Mouse (Mus musculus) stomach, postnatal 0 days (tissue): ENCODE measurements around the gene Cdk5rap3. TPM values are rescaled to one million over a fixed set of nuclear protein-coding genes. Genes with fewer than 3 reads are reported as not detected.
A peak's percentile ranks its signal among the peaks of the same experiment; 100 is the strongest.

ENCODE experiments used
- ATAC-seq: fragments of 200-750 bp; cut with Nextera tagmentation; 2 replicates; pipeline ENCODE4 v1.8.0; 2017; ENCODE audit not compliant: low FRiP score, low TSS enrichment
- DNase-seq: peaks from one replicate; pipeline ENCODE4 v3.0.0-alpha.2; 2016; ENCODE audit warnings: low spot score
- H3K27ac ChIP-seq: fragments of 300-500 bp; sonication (generic); replicated peaks from 2 replicates; pipeline ENCODE4 v1.5.1; 2014; ENCODE audit warnings: mild to moderate bottlenecking, control low read depth
- H3K27me3 ChIP-seq: fragments of 300-500 bp; sonication (generic); 2 replicates; pipeline ENCODE4 v1.6.1; 2014; ENCODE audit warnings: low read length; ENCODE audit not compliant: control insufficient read depth, insufficient read depth
- H3K36me3 ChIP-seq: fragments of 300-500 bp; sonication (generic); 2 replicates; pipeline ENCODE4 v1.6.1; 2014; ENCODE audit warnings: low read length, mixed read lengths; ENCODE audit not compliant: control insufficient read depth, insufficient read depth
- H3K4me1 ChIP-seq: fragments of 300-500 bp; sonication (generic); replicated peaks from 2 replicates; pipeline ENCODE4 v1.6.1; 2014; ENCODE audit warnings: antibody characterized with exemption; ENCODE audit not compliant: control insufficient read depth, insufficient read depth
- H3K4me2 ChIP-seq: fragments of 300-500 bp; sonication (generic); replicated peaks from 2 replicates; pipeline ENCODE4 v1.6.1; 2014; ENCODE audit warnings: low read depth, mild to moderate bottlenecking, control low read depth, moderate library complexity
- H3K4me3 ChIP-seq: fragments of 300-500 bp; sonication (generic); 2 replicates; pipeline ENCODE4 v1.5.1; 2014; ENCODE audit warnings: low read depth, low read length, control low read depth
- H3K9ac ChIP-seq: fragments of 300-500 bp; sonication (generic); 2 replicates; pipeline ENCODE4 v1.6.1; 2014; ENCODE audit warnings: mild to moderate bottlenecking, low read length, control low read depth, mixed read lengths
- H3K9me3 ChIP-seq: fragments of 300-500 bp; sonication (generic); 2 replicates; pipeline ENCODE4 v1.6.1; 2016; ENCODE audit warnings: low read length; ENCODE audit not compliant: control insufficient read depth
- CTCF ChIP-seq: IDR thresholded peaks from 2 replicates; pipeline ENCODE4 v1.5.1; 2016; ENCODE audit warnings: antibody characterized with exemption, low read depth, mild to moderate bottlenecking, moderate library complexity
- EP300 ChIP-seq: optimal IDR thresholded peaks from 2 replicates; pipeline ENCODE3; 2016; ENCODE audit warnings: antibody characterized with exemption
- WGBS: fragments of 180-500 bp; shearing (Covaris S2); extraction: QIAGEN DNeasy Blood & Tissue Kit; methylation state at CpG from one replicate; pipeline ENCODE4 v1.1.7; 2014; 5-methylcytosine and 5-hydroxymethylcytosine counted together
- polyA plus RNA-seq: library from polyadenylated mRNA; unstranded; fragments of >200 nt; fragmentation: Nextera tagmentation; extraction: Ambion mirVana; gene quantifications from 2 replicates; pipeline ENCODE4 v1.2.1, GENCODE M21; 2015

Gene Cdk5rap3
- polyA plus RNA-seq, 1 experiment from 2014 or later = 61.7 TPM

DNA sequence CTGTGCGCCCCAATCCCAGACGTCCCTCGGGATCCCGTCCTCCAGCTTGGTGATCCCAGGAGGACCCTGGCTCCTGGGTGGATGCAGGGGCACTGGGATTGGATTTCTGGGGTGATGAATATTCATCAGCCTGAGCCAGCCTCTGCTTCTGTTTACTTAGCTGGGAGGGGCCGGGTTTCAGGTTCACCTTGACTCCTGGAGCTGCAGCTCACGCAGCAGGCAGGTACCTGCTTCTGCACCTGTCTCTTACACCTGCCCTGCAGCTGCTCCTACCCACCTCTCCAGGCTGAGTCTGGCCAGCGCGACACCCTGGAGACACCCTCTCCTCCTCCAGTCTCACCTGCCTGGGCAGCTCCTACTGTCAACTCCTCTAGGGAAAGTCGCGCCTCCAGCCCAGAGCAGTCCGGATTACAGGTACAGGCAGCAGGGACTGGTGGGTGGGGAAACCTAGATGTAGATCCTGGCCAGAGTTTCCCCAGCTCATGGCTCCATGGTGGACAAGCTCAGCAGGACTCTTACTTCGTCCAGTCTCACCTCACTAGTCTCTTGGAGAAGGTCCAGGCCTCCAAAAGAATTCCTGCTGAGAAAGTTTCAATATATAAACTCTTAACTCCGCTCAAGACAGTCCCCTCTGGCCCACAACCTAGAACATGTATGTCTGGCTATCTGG is 12.9 kb upstream of the Cdk5rap3 start:
- Histone ChIP-seq H3K4me3 (peak overlapping the region; percentile 37), H3K36me3 (no peaks in the 10 kb centered on the region), H3K9ac (peak overlapping the region; percentile 67), H3K4me2 (peak overlapping the region; percentile 45), H3K4me1 (no peaks in the 10 kb centered on the region), H3K27me3 (no peaks in the 10 kb centered on the region), H3K27ac (peak overlapping the region; percentile 91), H3K9me3 (no peaks in the 10 kb centered on the region)
- peak; percentile 84 for ATAC-seq
- 10% methylated on average over 13 of the region's 13 CpGs for WGBS
- peak; percentile 88 for DNase-seq
- TF ChIP-seq EP300 = no peak
- TF ChIP-seq CTCF = no peak

DNA sequence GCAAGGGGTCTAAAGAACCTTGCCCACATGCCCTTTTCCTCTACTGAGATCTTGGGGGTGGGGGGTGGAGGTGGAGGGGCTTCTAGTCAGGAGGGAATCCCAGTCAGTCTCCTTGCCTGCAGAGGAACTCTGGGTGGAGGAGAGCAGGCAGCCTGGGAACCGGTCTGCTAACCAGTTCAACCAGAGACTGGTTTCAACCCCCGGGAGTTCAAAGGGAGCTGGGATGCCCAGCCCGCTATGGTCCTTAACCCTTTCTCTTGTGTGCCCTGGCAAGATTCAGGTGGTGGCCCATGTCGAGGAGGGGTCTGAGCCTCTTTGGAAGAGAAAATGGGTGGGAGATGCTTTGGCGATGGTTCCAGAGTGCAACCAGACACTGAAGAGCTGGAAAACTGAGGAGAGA is 12.4 kb upstream of the Cdk5rap3 start:
- no peaks in the 10 kb centered on the region for H3K4me1 ChIP-seq
- ATAC-seq (peak; percentile 80), DNase-seq (peak; percentile 87)
- H3K4me3 ChIP-seq = peak overlapping the region; percentile 37; the same call in 1 of the 2 replicates
- TF ChIP-seq CTCF (no peak), EP300 (peak; percentile 39)
- H3K36me3 ChIP-seq = no peaks in the 10 kb centered on the region
- 5% methylated on average over 5 of the region's 5 CpGs for WGBS
- H3K9me3 ChIP-seq = no peaks in the 10 kb centered on the region
- H3K27me3 ChIP-seq = no peaks in the 10 kb centered on the region
- H3K9ac ChIP-seq = no peak overlapping the region
- 0 out of 2 replicates have a peak overlapping the region, but pooled peaks have one; percentile 17 for H3K4me2 ChIP-seq
- peak overlapping the region; percentile 91 for H3K27ac ChIP-seq

- Histone ChIP-seq H3K27ac (peak within 1 kb of the TSS; percentile 91), H3K4me2 (0 out of 2 replicates have a peak within 1 kb of the TSS, but pooled peaks have one; percentile 17), H3K36me3 (no peaks in the 10 kb centered on the region), H3K27me3 (no peaks in the 10 kb centered on the region), H3K4me1 (no peaks in the 10 kb centered on the region), H3K9me3 (no peaks in the 10 kb centered on the region), H3K9ac (no peak within 1 kb of the TSS; the same call in 1 of the 2 replicates), H3K4me3 (peak within 1 kb of the TSS; percentile 37; the same call in 1 of the 2 replicates)
- ATAC-seq (peak; percentile 46), DNase-seq (peak; percentile 85)
- WGBS = 32% methylated on average over 2 of the region's 2 CpGs
- TF ChIP-seq CTCF = no peak
- no peak for TF ChIP-seq EP300
These were observed 11.8 kb upstream of the Cdk5rap3 start, which contains the start of gene Prr15l for GRCm38 (mm10) chr11:96928088-96928487. Gene Prr15l (plus strand): TSS chr11:96928104.

DNA sequence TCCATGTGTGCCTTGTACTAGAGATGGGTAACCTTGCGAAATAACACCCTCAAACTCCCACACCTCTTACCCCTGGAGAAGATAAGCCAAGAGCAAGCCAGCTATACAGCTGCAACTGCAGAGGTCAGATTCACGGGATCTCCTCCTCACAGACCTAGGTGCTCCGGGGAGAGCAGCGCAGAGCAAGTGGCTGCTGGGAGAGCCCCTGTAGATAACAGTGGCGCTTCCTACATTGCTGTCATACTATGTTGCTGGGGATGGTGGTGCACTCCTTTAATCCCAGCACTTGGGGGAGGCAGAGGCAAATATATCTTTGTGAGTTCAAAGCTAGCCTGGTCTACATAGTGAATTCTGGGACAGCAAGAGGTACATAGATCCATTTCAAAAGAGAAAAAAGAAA is 10.3 kb upstream of the Cdk5rap3 start:
- DNase-seq (no peak), ATAC-seq (no peak)
- peak; percentile 4; the same call in 1 of the 2 replicates for TF ChIP-seq CTCF
- TF ChIP-seq EP300 = no peak
- WGBS = 77% methylated on average over 5 of the region's 5 CpGs
- no peaks in the 10 kb centered on the region for H3K36me3 ChIP-seq
- H3K27ac ChIP-seq = peak overlapping the region; percentile 84; the same call in 1 of the 2 replicates
- no peaks in the 10 kb centered on the region for H3K27me3 ChIP-seq
- no peaks in the 10 kb centered on the region for H3K4me1 ChIP-seq
- no peaks in the 10 kb centered on the region for H3K9me3 ChIP-seq
- H3K9ac ChIP-seq = no peak overlapping the region
- H3K4me2 ChIP-seq = no peak overlapping the region
- H3K4me3 ChIP-seq = no peak overlapping the region

DNA sequence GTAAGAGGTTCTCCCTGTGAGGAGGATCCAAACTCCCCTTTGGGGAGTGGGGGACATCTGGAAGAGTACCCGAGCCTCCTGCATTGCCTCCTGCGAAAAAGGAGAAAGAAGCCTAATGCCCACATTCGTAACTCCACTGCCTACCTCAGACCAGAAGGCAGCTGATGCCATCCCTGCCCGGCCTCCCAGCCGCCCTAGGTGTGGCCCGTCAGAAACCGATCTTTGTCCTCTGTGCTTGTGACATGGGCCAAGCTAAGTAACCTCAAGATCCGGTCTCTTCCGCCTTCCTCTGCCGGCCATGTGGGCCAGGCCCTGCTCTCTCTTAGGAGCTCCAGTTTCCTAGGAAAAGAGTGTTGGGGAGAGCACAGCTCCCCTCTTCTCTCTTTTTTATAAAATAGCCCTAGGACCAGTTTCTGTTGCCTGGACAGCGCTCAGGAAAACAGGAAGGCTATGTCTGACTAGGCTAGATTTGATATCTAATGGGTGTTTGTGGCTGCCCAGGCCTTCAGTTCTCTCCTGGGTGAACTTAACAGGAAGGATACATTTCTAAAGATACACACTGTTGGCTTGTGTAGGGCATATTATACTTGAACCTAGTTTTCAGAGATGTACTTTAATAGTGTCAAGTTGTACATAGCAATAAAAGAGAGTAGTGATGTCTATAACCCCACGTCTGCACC is 9.3 kb upstream of the Cdk5rap3 start:
- Histone ChIP-seq H3K9ac (no peak overlapping the region), H3K27me3 (no peaks in the 10 kb centered on the region), H3K36me3 (no peaks in the 10 kb centered on the region), H3K4me3 (no peak overlapping the region), H3K27ac (peak overlapping the region; percentile 84), H3K9me3 (no peaks in the 10 kb centered on the region), H3K4me2 (no peak overlapping the region), H3K4me1 (no peaks in the 10 kb centered on the region)
- peak; percentile 83 for DNase-seq
- peak; percentile 66 for ATAC-seq
- TF ChIP-seq CTCF (no peak), EP300 (no peak)
- 69% methylated on average over 12 of the region's 12 CpGs for WGBS

- WGBS = 70% methylated on average over 11 of the region's 11 CpGs
- H3K4me2 ChIP-seq = no peak overlapping the region
- no peak for DNase-seq
- H3K36me3 ChIP-seq = no peaks in the 10 kb centered on the region
- ATAC-seq = no peak
- H3K27ac ChIP-seq = no peak overlapping the region; the same call in none of the 2 replicates
- H3K27me3 ChIP-seq = no peaks in the 10 kb centered on the region
- no peaks in the 10 kb centered on the region for H3K9me3 ChIP-seq
- H3K4me3 ChIP-seq = no peak overlapping the region
- H3K9ac ChIP-seq = no peak overlapping the region
- H3K4me1 ChIP-seq = no peaks in the 10 kb centered on the region
- TF ChIP-seq EP300 (no peak), CTCF (no peak)
These were observed 8.6 kb upstream of the Cdk5rap3 start for GRCm38 (mm10) chr11:96924861-96925260.
